Mouse (Mus musculus) olfactory bulb, adult 2 months (tissue): ENCODE data around the gene Pced1b.

ENCODE experiments used
- CTCF ChIP-seq: fragments of 200-500 bp; IDR thresholded peaks from 2 replicates; pipeline ENCODE4 v1.5.1; 2012; ENCODE audit warnings: low read depth, mild to moderate bottlenecking, low read length, moderate library complexity; ENCODE audit not compliant: insufficient read depth
- POLR2A ChIP-seq: fragments of 200-500 bp; IDR thresholded peaks from 2 replicates; pipeline ENCODE4 v1.6.1; 2012; ENCODE audit warnings: mild to moderate bottlenecking, low read depth, low read length, moderate library complexity; ENCODE audit not compliant: insufficient read depth

GRCm38 (mm10) chr15:97389577-97389976 lies 142.7 kb downstream of the Pced1b start:
- TF ChIP-seq POLR2A (no peak), CTCF (no peak)
